Mouse (Mus musculus): ENCODE results near the gene Jaml. TPM values are rescaled to one million over a fixed set of nuclear protein-coding genes. Genes with fewer than 3 reads are reported as not detected.

Jaml gene
- polyA plus RNA-seq, 1 experiment from 2014 or later, result 0.70 TPM

- ATAC-seq (replicated peaks; ENCODE audit: low FRiP score, low read depth), result no peak
Observed at GRCm38 (mm10) chr9:45098426-45098825, 19.4 kb downstream of the Jaml start.

GRCm38 (mm10) chr9:45102528-45102927 is 23.5 kb downstream of the Jaml start:
- no peak overlapping the region for H3K27ac ChIP-seq

More at GRCm38 (mm10) chr9:45098426-45098825, 19.4 kb downstream of the Jaml start:
- Histone ChIP-seq H3K9ac (ENCODE audit: low read depth, low read length) (no peak overlapping the region), H3K27ac (no peak overlapping the region), H3K36me3 (ENCODE audit: insufficient read depth, low read length) (no peaks in the 10 kb centered on the region), H3K4me1 (replicated peaks; ENCODE audit: insufficient read depth, low read length) (no peaks in the 10 kb centered on the region), H3K4me3 (replicated peaks; ENCODE audit: low read depth, low read length) (no peak overlapping the region), H3K4me2 (ENCODE audit: low read length) (no peak overlapping the region), H3K27me3 (ENCODE audit: insufficient read depth, low read length) (no peaks in the 10 kb centered on the region), H3K9me3 (replicated peaks; ENCODE audit: low read length) (no peaks in the 10 kb centered on the region)
- no peak for DNase-seq (ENCODE audit: low spot score)
- TF ChIP-seq CTCF (IDR thresholded peaks at IDR 0.05; ENCODE audit: low read depth), result no peak
- 34% methylated on average over 3 of the region's 3 CpGs for WGBS

GRCm38 (mm10) chr9:45103211-45103979 is 24.4 kb downstream of the Jaml start:
- no peak for TF ChIP-seq CTCF (IDR thresholded peaks at IDR 0.05; ENCODE audit: low read depth)
- Histone ChIP-seq H3K9me3 (replicated peaks; ENCODE audit: low read length) (no peaks in the 10 kb centered on the region), H3K9ac (ENCODE audit: low read depth, low read length) (no peak overlapping the region), H3K4me3 (replicated peaks; ENCODE audit: low read depth, low read length) (no peak overlapping the region), H3K27me3 (ENCODE audit: insufficient read depth, low read length) (no peaks in the 10 kb centered on the region), H3K36me3 (ENCODE audit: insufficient read depth, low read length) (no peaks in the 10 kb centered on the region), H3K4me2 (ENCODE audit: low read length) (no peak overlapping the region), H3K27ac (no peak overlapping the region), H3K4me1 (replicated peaks; ENCODE audit: insufficient read depth, low read length) (no peaks in the 10 kb centered on the region)
- 54% methylated on average over 11 of the region's 11 CpGs for WGBS
- DNase-seq (ENCODE audit: low spot score) (no peak), ATAC-seq (replicated peaks; ENCODE audit: low FRiP score, low read depth) (no peak)

More at GRCm38 (mm10) chr9:45102528-45102927, 23.5 kb downstream of the Jaml start:
- H3K4me3 ChIP-seq (replicated peaks; ENCODE audit: low read depth, low read length), result no peak overlapping the region
- ATAC-seq (replicated peaks; ENCODE audit: low FRiP score, low read depth) (no peak), DNase-seq (ENCODE audit: low spot score) (no peak)
- no peaks in the 10 kb centered on the region for H3K27me3 ChIP-seq (ENCODE audit: insufficient read depth, low read length)
- no peaks in the 10 kb centered on the region for H3K4me1 ChIP-seq (replicated peaks; ENCODE audit: insufficient read depth, low read length)
- WGBS, result 73% methylated on average over 1 of the region's 1 CpGs
- TF ChIP-seq CTCF (IDR thresholded peaks at IDR 0.05; ENCODE audit: low read depth), result no peak
- H3K9ac ChIP-seq (ENCODE audit: low read depth, low read length), result no peak overlapping the region
- no peaks in the 10 kb centered on the region for H3K36me3 ChIP-seq (ENCODE audit: insufficient read depth, low read length)
- no peak overlapping the region for H3K4me2 ChIP-seq (ENCODE audit: low read length)
- no peaks in the 10 kb centered on the region for H3K9me3 ChIP-seq (replicated peaks; ENCODE audit: low read length)

- Histone ChIP-seq H3K4me3 (replicated peaks; ENCODE audit: low read depth, low read length) (no peak overlapping the region), H3K4me2 (ENCODE audit: low read length) (no peak overlapping the region), H3K27me3 (ENCODE audit: insufficient read depth, low read length) (no peaks in the 10 kb centered on the region), H3K27ac (no peak overlapping the region), H3K9ac (ENCODE audit: low read depth, low read length) (no peak overlapping the region), H3K4me1 (replicated peaks; ENCODE audit: insufficient read depth, low read length) (no peaks in the 10 kb centered on the region), H3K9me3 (replicated peaks; ENCODE audit: low read length) (no peaks in the 10 kb centered on the region), H3K36me3 (ENCODE audit: insufficient read depth, low read length) (no peaks in the 10 kb centered on the region)
- no peak for TF ChIP-seq CTCF (IDR thresholded peaks at IDR 0.05; ENCODE audit: low read depth)
- DNase-seq (ENCODE audit: low spot score) (no peak), ATAC-seq (replicated peaks; ENCODE audit: low FRiP score, low read depth) (no peak)
- 84% methylated on average over 2 of the region's 2 CpGs for WGBS
Observed at GRCm38 (mm10) chr9:45105596-45106374, 26.8 kb downstream of the Jaml start.

GRCm38 (mm10) chr9:45115706-45116105 is 36.7 kb downstream of the Jaml start:
- H3K4me2 ChIP-seq (ENCODE audit: low read length), result peak overlapping the region; percentile 59
- TF ChIP-seq CTCF (IDR thresholded peaks at IDR 0.05; ENCODE audit: low read depth), result no peak
- 3% methylated on average over 14 of the region's 14 CpGs for WGBS
- H3K27ac ChIP-seq, result no peak overlapping the region
- H3K27me3 ChIP-seq (ENCODE audit: insufficient read depth, low read length), result no peaks in the 10 kb centered on the region; the same call in 1 of the 2 replicates
- peak overlapping the region; percentile 31 for H3K4me3 ChIP-seq (replicated peaks; ENCODE audit: low read depth, low read length)
- peak; percentile 87 for DNase-seq (ENCODE audit: low spot score)
- peak; percentile 73; the same call in 1 of the 2 replicates for ATAC-seq (replicated peaks; ENCODE audit: low FRiP score, low read depth)
- 0 out of 2 replicates have a peak, but pooled peaks cover 5% of the 10 kb centered on the region for H3K4me1 ChIP-seq (replicated peaks; ENCODE audit: insufficient read depth, low read length)
- H3K9ac ChIP-seq (ENCODE audit: low read depth, low read length), result no peak overlapping the region
- H3K9me3 ChIP-seq (replicated peaks; ENCODE audit: low read length), result no peaks in the 10 kb centered on the region
- no peaks in the 10 kb centered on the region for H3K36me3 ChIP-seq (ENCODE audit: insufficient read depth, low read length)

GRCm38 (mm10) chr9:45116819-45117218 is 37.8 kb downstream of the Jaml start:
- ATAC-seq (replicated peaks; ENCODE audit: low FRiP score, low read depth) (no peak), DNase-seq (ENCODE audit: low spot score) (no peak)
- H3K4me1 ChIP-seq (replicated peaks; ENCODE audit: insufficient read depth, low read length), result peaks cover 5% of the 10 kb centered on the region; the same call in 1 of the 2 replicates

More at GRCm38 (mm10) chr9:45116819-45117218, 37.8 kb downstream of the Jaml start:
- no peaks in the 10 kb centered on the region for H3K9me3 ChIP-seq (replicated peaks; ENCODE audit: low read length)
- WGBS, result 55% methylated on average over 9 of the region's 9 CpGs
- TF ChIP-seq CTCF (IDR thresholded peaks at IDR 0.05; ENCODE audit: low read depth), result no peak
- H3K36me3 ChIP-seq (ENCODE audit: insufficient read depth, low read length), result no peaks in the 10 kb centered on the region
- no peak overlapping the region for H3K9ac ChIP-seq (ENCODE audit: low read depth, low read length)
- no peak overlapping the region for H3K4me2 ChIP-seq (ENCODE audit: low read length)
- no peak overlapping the region for H3K27ac ChIP-seq
- no peak overlapping the region for H3K4me3 ChIP-seq (replicated peaks; ENCODE audit: low read depth, low read length)
- H3K27me3 ChIP-seq (ENCODE audit: insufficient read depth, low read length), result no peaks in the 10 kb centered on the region; the same call in 1 of the 2 replicates
